Mouse (Mus musculus) ES-Bruce4 (cell line): ENCODE data around the gene Lrrtm3. TPM values are rescaled to one million over a fixed set of nuclear protein-coding genes. Genes with fewer than 3 reads are reported as not detected.

Source experiments
- H3K27ac ChIP-seq: 2 replicates; pipeline ENCODE4 v1.5.1; 2012; ENCODE audit warnings: low read length, inconsistent platforms; ENCODE audit not compliant: insufficient read depth
- H3K27me3 ChIP-seq: 2 replicates; pipeline ENCODE4 v1.6.1; 2012; ENCODE audit warnings: mild to moderate bottlenecking, low read length, inconsistent platforms; ENCODE audit not compliant: control insufficient read depth, poor library complexity, insufficient read depth, severe bottlenecking
- H3K36me3 ChIP-seq: 2 replicates; pipeline ENCODE4 v1.6.1; 2012; ENCODE audit warnings: inconsistent platforms, mild to moderate bottlenecking, low read length, moderate library complexity; ENCODE audit not compliant: control insufficient read depth, poor library complexity, insufficient read depth, severe bottlenecking
- H3K4me1 ChIP-seq: one replicate; pipeline ENCODE4 v1.8.1; 2011; ENCODE audit warnings: low read length; ENCODE audit not compliant: control insufficient read depth, insufficient read depth
- H3K4me3 ChIP-seq: 2 replicates; pipeline ENCODE4 v1.5.1; 2011; ENCODE audit warnings: low read depth, mild to moderate bottlenecking, low read length
- H3K9ac ChIP-seq: 2 replicates; pipeline ENCODE4 v1.6.1; 2012; ENCODE audit warnings: low read depth, mild to moderate bottlenecking, inconsistent platforms; ENCODE audit not compliant: poor library complexity, severe bottlenecking
- H3K9me3 ChIP-seq: replicated peaks from 2 replicates; pipeline ENCODE4 v1.6.1; 2012; ENCODE audit warnings: mild to moderate bottlenecking, low read length, inconsistent platforms; ENCODE audit not compliant: control insufficient read depth, poor library complexity, insufficient read depth, severe bottlenecking
- CTCF ChIP-seq: IDR thresholded peaks from one replicate; pipeline ENCODE4 v1.8.1; 2011; ENCODE audit warnings: low read depth, low read length
- EP300 ChIP-seq: IDR thresholded peaks from 2 replicates; pipeline ENCODE4 v1.6.1; 2011; ENCODE audit warnings: low read depth, low read length; ENCODE audit not compliant: insufficient read depth
- POLR2A ChIP-seq: IDR thresholded peaks from one replicate; pipeline ENCODE4 v1.8.1; 2011; ENCODE audit warnings: low read length; ENCODE audit not compliant: insufficient read depth
- polyA plus RNA-seq: library from polyadenylated mRNA; stranded (reverse); fragments of >200 nt; gene quantifications from 2 replicates; pipeline ENCODE4 v1.2.4, GENCODE M21; 2011; ENCODE audit warnings: low read depth; ENCODE audit not compliant: missing spikeins, insufficient read depth, insufficient read length

Gene Lrrtm3
- not detected in 2 replicates for polyA plus RNA-seq

- H3K9ac ChIP-seq: no peak within 1 kb of the TSS
Measured at GRCm38 (mm10) chr10:64089680-64090460, at the start of gene Lrrtm3. Gene Lrrtm3, minus strand, starts transcription at chr10:64090277.

DNA sequence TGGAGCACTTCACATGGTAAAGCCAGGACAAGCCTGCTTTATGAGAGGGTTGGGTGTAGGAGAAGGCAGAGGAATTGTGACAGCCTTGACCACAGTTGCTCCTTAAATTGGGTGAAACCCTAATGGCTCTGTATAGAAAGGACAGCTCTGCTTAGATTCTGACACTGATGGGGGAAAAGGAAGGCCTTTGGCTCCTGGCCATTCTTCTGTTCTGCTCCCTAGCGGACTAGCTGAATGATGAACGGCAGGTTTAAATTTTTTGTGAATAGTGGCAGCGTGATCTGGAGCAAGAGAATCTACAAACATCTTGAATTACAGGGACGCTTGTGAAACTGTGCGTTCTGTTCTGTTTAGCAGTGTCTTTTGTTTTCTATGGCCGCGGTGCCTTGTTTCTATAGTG is 45.4 kb upstream of the Lrrtm3 start:
- Histone ChIP-seq H3K27me3 (no peaks in the 10 kb centered on the region), H3K36me3 (no peaks in the 10 kb centered on the region), H3K4me3 (no peak overlapping the region), H3K27ac (no peak overlapping the region), H3K9ac (no peak overlapping the region), H3K4me1 (no peaks in the 10 kb centered on the region), H3K9me3 (no peaks in the 10 kb centered on the region; the same call in 1 of the 2 replicates)
- no peak for TF ChIP-seq POLR2A
- no peak for TF ChIP-seq EP300
- no peak for TF ChIP-seq CTCF

More at GRCm38 (mm10) chr10:64089680-64090460, at the start of gene Lrrtm3:
- Histone ChIP-seq H3K36me3 (no peaks in the 10 kb centered on the region), H3K27me3 (peaks cover 6% of the 10 kb centered on the region; the same call in 1 of the 2 replicates), H3K9me3 (no peaks in the 10 kb centered on the region), H3K4me1 (no peaks in the 10 kb centered on the region), H3K27ac (no peak within 1 kb of the TSS), H3K4me3 (no peak within 1 kb of the TSS)
- TF ChIP-seq CTCF: no peak
- TF ChIP-seq EP300: peak; percentile 60; the same call in 1 of the 2 replicates

DNA sequence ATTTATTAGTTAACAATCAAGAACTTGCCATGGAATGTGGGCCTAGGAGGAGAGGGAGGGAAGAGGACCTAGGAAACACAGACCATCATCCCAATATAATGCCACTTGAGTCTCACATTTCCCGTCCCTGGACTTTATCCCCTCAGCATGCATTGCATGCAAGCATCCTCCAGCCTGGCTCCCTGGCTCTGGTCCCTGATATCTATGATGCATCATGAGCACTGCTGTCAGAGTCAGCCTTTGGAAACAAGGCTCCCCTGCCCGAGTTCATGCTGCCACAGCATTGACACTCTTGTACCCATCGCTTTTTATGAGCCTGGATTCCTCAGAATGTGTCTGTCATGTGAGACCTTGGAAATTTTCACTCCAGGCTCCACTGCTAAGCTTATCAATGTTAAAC is 43.4 kb upstream of the Lrrtm3 start:
- Histone ChIP-seq H3K9ac (no peak overlapping the region), H3K36me3 (no peaks in the 10 kb centered on the region), H3K4me3 (no peak overlapping the region), H3K27ac (no peak overlapping the region), H3K4me1 (no peaks in the 10 kb centered on the region), H3K9me3 (no peaks in the 10 kb centered on the region; the same call in 1 of the 2 replicates), H3K27me3 (no peaks in the 10 kb centered on the region)
- TF ChIP-seq EP300 (no peak), POLR2A (no peak)

DNA sequence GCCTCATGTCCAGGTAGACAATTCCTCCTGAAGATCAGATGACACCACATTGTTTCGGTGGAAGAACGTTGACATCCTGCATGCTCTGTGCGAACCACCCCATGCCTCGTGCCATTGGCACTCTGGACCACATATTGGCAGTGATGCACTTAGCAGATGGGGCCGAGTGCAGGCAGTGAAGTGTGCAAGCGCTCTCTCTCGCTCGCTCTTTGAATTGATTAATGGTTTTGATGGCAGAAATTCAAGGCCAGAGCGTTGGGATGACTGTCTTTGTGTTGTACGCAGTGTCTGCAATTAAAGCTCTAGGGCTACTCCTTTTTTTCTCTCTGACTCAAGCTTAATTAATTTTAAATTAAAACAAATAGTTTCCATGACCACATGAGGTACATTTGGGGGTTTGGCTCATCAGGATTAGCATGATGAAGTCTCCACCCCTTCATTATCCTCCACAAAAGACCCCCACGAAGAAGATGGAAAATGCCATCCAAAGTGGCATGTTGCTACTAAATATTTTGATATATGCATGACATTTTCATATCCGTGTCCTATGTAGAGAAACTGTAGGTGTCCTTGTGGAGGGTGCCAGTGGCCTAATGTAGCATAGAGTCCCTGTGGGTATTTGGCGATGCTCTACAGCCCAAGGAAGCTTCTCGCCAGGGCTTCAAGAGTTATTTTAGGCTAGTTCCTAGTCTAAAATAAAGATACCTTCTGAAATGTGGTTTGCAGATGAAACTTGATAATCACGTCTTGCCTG is 40.5 kb upstream of the Lrrtm3 start:
- Histone ChIP-seq H3K4me3 (no peak overlapping the region), H3K4me1 (no peaks in the 10 kb centered on the region)

GRCm38 (mm10) chr10:64118833-64119232 is 28.8 kb upstream of the Lrrtm3 start:
- no peak overlapping the region for H3K4me3 ChIP-seq
- no peaks in the 10 kb centered on the region for H3K36me3 ChIP-seq
- no peak overlapping the region for H3K9ac ChIP-seq
- TF ChIP-seq POLR2A: no peak
- TF ChIP-seq CTCF: no peak
- TF ChIP-seq EP300: no peak
- H3K27me3 ChIP-seq: no peaks in the 10 kb centered on the region
- H3K27ac ChIP-seq: no peak overlapping the region
- H3K9me3 ChIP-seq: no peaks in the 10 kb centered on the region
- no peaks in the 10 kb centered on the region for H3K4me1 ChIP-seq

More for the DNA sequence above, 40.5 kb upstream of the Lrrtm3 start:
- H3K9ac ChIP-seq: no peak overlapping the region
- no peak overlapping the region for H3K27ac ChIP-seq
- no peaks in the 10 kb centered on the region for H3K36me3 ChIP-seq
- TF ChIP-seq CTCF: no peak
- TF ChIP-seq EP300: no peak
- no peak for TF ChIP-seq POLR2A
- H3K9me3 ChIP-seq: no peaks in the 10 kb centered on the region
- H3K27me3 ChIP-seq: no peaks in the 10 kb centered on the region

GRCm38 (mm10) chr10:64115246-64115645 is 25.2 kb upstream of the Lrrtm3 start:
- TF ChIP-seq EP300 (no peak), POLR2A (no peak), CTCF (no peak)
- Histone ChIP-seq H3K36me3 (no peaks in the 10 kb centered on the region), H3K9me3 (no peaks in the 10 kb centered on the region), H3K4me3 (no peak overlapping the region), H3K9ac (no peak overlapping the region), H3K4me1 (no peaks in the 10 kb centered on the region), H3K27me3 (no peaks in the 10 kb centered on the region), H3K27ac (no peak overlapping the region)
